Mouse (Mus musculus) liver, adult 2 months (tissue): Measurements from ENCODE around the gene Chrnb2. TPM values are rescaled to one million over a fixed set of nuclear protein-coding genes. Genes with fewer than 3 reads are reported as not detected.

Source experiments
- DNase-seq: peaks from one replicate; pipeline ENCODE4 v3.0.0-alpha.2; 2011; ENCODE audit warnings: low read depth, low spot score; ENCODE audit errors: extremely low read depth
- H3K27ac ChIP-seq: fragments of 200-500 bp; replicated peaks from 2 replicates; pipeline ENCODE4 v1.5.1; 2012; ENCODE audit warnings: low read depth, mild to moderate bottlenecking, control low read depth, inconsistent platforms, low read length; ENCODE audit not compliant: insufficient read depth
- H3K27me3 ChIP-seq: fragments of 200-500 bp; 2 replicates; pipeline ENCODE4 v1.6.1; 2012; ENCODE audit warnings: mild to moderate bottlenecking, moderate library complexity, low read length, inconsistent platforms; ENCODE audit not compliant: control insufficient read depth, insufficient read depth
- H3K36me3 ChIP-seq: fragments of 200-500 bp; 2 replicates; pipeline ENCODE4 v1.6.1; 2012; ENCODE audit warnings: low read length, inconsistent platforms; ENCODE audit not compliant: control insufficient read depth, insufficient read depth
- H3K4me1 ChIP-seq: fragments of 200-500 bp; 2 replicates; pipeline ENCODE4 v1.6.1; 2011; ENCODE audit warnings: low read length; ENCODE audit not compliant: control insufficient read depth, insufficient read depth
- H3K4me3 ChIP-seq: fragments of 200-500 bp; 2 replicates; pipeline ENCODE4 v1.5.1; 2011; ENCODE audit warnings: low read depth, mild to moderate bottlenecking, control low read depth, low read length, moderate library complexity; ENCODE audit not compliant: insufficient read depth
- H3K79me2 ChIP-seq: fragments of 200-500 bp; 2 replicates; pipeline ENCODE4 v1.6.1; 2012; ENCODE audit warnings: inconsistent platforms, mild to moderate bottlenecking, low read length, moderate library complexity; ENCODE audit not compliant: control insufficient read depth, insufficient read depth
- H3K9ac ChIP-seq: fragments of 200-500 bp; 2 replicates; pipeline ENCODE4 v1.6.1; 2012; ENCODE audit warnings: low read depth, mild to moderate bottlenecking, control low read depth, inconsistent platforms, low read length
- CTCF ChIP-seq: fragments of 200-500 bp; IDR thresholded peaks from 2 replicates; pipeline ENCODE4 v1.5.1; 2011; ENCODE audit warnings: low read depth, low read length, control low read depth
- POLR2A ChIP-seq: fragments of 200-500 bp; IDR thresholded peaks from 2 replicates; pipeline ENCODE4 v1.6.1; 2011; ENCODE audit warnings: low read length, control low read depth; ENCODE audit not compliant: insufficient read depth; ENCODE audit errors: extremely low read depth
- WGBS: fragments of 180-500 bp; shearing (Covaris S2); methylation state at CpG from one replicate; pipeline ENCODE4 v1.1.7; 2018; 5-methylcytosine and 5-hydroxymethylcytosine counted together
- polyA plus RNA-seq: library from polyadenylated mRNA; depleted of rRNA; stranded (reverse); fragments of >200 nt; gene quantifications from 2 replicates; pipeline ENCODE4 v1.2.3, GENCODE M21; 2012
- total RNA-seq: library from RNA; depleted of rRNA; stranded (reverse); fragments of >200 nt; gene quantifications from 2 replicates; pipeline ENCODE4 v1.2.3, GENCODE M21; 2014

Gene Chrnb2
- total and polyA plus RNA-seq, 2 experiments, result 0.28 to 0.42 TPM

GRCm38 (mm10) chr3:89769584-89769983, 5.2 kb upstream of the Chrnb2 start:
- peaks cover 6% of the 10 kb centered on the region; the same call in 1 of the 2 replicates for H3K79me2 ChIP-seq
- H3K4me1 ChIP-seq, result peaks cover 3% of the 10 kb centered on the region; the same call in 1 of the 2 replicates
- H3K27me3 ChIP-seq, result no peaks in the 10 kb centered on the region
- WGBS, result 79% methylated on average over 7 of the region's 7 CpGs
- H3K4me3 ChIP-seq, result no peak overlapping the region
- H3K36me3 ChIP-seq, result no peaks in the 10 kb centered on the region
- no peak overlapping the region for H3K27ac ChIP-seq
- DNase-seq, result no peak
- TF ChIP-seq CTCF, result no peak
- H3K9ac ChIP-seq, result no peak overlapping the region

- no peaks in the 10 kb centered on the region for H3K79me2 ChIP-seq
- H3K4me3 ChIP-seq, result no peak overlapping the region
- no peaks in the 10 kb centered on the region for H3K36me3 ChIP-seq
- H3K27ac ChIP-seq, result no peak overlapping the region
- no peak overlapping the region for H3K9ac ChIP-seq
- no peaks in the 10 kb centered on the region for H3K27me3 ChIP-seq
- DNase-seq, result no peak
- TF ChIP-seq CTCF (no peak), POLR2A (no peak)
- peaks cover 1% of the 10 kb centered on the region; the same call in 1 of the 2 replicates for H3K4me1 ChIP-seq
- 68% methylated on average over 3 of the region's 3 CpGs for WGBS
Measured at GRCm38 (mm10) chr3:89759786-89760185, 4.6 kb downstream of the Chrnb2 start.

DNA sequence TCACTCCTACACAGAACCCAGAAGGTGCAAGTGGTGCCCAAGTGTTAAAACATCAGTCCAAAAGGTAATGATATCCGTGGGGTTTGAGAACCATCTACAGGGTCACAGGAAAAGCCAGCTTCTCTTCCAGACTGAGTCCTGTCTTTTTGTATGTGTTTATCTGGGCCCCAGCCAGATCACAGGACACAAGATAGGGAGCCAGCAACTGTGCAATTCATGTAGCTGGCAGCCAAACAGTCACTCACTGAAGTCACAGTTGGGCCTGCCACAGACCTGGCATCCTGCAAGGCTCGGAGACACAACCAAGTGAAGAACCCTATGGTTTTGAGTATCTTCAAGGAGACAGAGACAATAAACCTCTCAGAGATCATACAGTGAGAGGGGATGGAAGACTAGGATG, 6.6 kb downstream of the Chrnb2 start:
- Histone ChIP-seq H3K27ac (no peak overlapping the region), H3K79me2 (no peaks in the 10 kb centered on the region), H3K36me3 (no peaks in the 10 kb centered on the region), H3K4me1 (no peaks in the 10 kb centered on the region), H3K9ac (no peak overlapping the region), H3K27me3 (no peaks in the 10 kb centered on the region), H3K4me3 (no peak overlapping the region)
- TF ChIP-seq CTCF (no peak), POLR2A (no peak)
- DNase-seq, result no peak
- WGBS, result 73% methylated on average over 2 of the region's 2 CpGs

GRCm38 (mm10) chr3:89755283-89755682, 9.1 kb downstream of the Chrnb2 start:
- no peak for DNase-seq
- Histone ChIP-seq H3K79me2 (no peaks in the 10 kb centered on the region), H3K27me3 (no peaks in the 10 kb centered on the region), H3K36me3 (peaks cover 3% of the 10 kb centered on the region; the same call in 1 of the 2 replicates), H3K9ac (no peak overlapping the region), H3K4me3 (no peak overlapping the region), H3K4me1 (no peaks in the 10 kb centered on the region), H3K27ac (no peak overlapping the region)
- TF ChIP-seq POLR2A, result no peak
- TF ChIP-seq CTCF, result no peak
- WGBS, result 66% methylated on average over 6 of the region's 6 CpGs

- no peak overlapping the region for H3K9ac ChIP-seq
- DNase-seq, result no peak
- WGBS, result 27% methylated on average over 1 of the region's 1 CpGs
- H3K36me3 ChIP-seq, result peaks cover 8% of the 10 kb centered on the region
- no peaks in the 10 kb centered on the region for H3K79me2 ChIP-seq
- no peak overlapping the region for H3K4me3 ChIP-seq
- TF ChIP-seq CTCF, result no peak
- no peaks in the 10 kb centered on the region for H3K27me3 ChIP-seq
- H3K4me1 ChIP-seq, result no peaks in the 10 kb centered on the region
- no peak overlapping the region for H3K27ac ChIP-seq
Measured at GRCm38 (mm10) chr3:89752307-89752706, 12.1 kb downstream of the Chrnb2 start.

GRCm38 (mm10) chr3:89738509-89738908, 25.9 kb downstream of the Chrnb2 start:
- TF ChIP-seq CTCF (no peak), POLR2A (no peak)
- Histone ChIP-seq H3K4me1 (no peaks in the 10 kb centered on the region), H3K4me3 (no peak overlapping the region), H3K27ac (no peak overlapping the region), H3K9ac (no peak overlapping the region), H3K27me3 (no peaks in the 10 kb centered on the region), H3K36me3 (peaks cover 54% of the 10 kb centered on the region), H3K79me2 (peaks cover 5% of the 10 kb centered on the region; the same call in 1 of the 2 replicates)
- 93% methylated on average over 6 of the region's 6 CpGs for WGBS
- no peak for DNase-seq
